Mouse (Mus musculus): Measurements from ENCODE around the gene Dapk3. TPM values are rescaled to one million over a fixed set of nuclear protein-coding genes. Genes with fewer than 3 reads are reported as not detected.
"Not testable (repeated sequence)": the region's sequence is repeated elsewhere in the genome, so short reads cannot be mapped to it uniquely, and the experiment has no call there.

The Dapk3 gene
- polyA plus RNA-seq, 1 experiment = 64.8 TPM

DNA sequence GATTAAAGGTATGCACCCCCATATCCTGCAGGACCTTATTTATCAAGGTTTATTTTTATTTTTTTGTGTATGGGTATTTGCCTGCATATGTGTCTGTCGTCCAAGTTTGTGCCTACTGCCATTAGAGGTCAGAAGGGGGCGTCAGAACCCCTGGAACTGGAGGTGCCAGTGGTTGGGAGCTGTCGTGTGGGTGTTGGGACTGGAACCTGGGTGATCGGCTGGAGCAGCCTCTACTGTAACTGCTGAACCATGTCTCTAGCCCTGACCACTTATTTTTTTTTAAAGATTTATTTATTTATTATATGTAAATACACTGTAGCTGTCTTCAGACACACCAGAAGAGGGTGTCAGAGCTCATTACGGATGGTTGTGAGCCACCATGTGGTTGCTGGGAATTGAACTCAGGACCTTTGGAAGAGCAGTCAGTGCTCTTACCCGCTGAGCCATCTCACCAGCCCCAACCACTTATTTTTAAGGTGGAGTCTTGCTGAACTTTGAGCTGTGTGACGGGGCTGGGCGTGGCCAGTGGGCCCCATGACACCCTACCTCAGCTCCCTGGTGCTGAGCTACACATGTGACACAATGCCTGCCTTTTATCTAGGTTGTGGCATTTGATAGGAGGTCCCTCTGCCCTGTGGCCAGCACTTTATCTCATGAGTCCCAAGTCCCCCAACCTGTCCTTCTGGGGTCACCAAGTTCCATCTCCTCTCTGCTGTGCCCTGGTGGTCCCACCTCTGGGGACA lies 20.3 kb downstream of the Dapk3 start:
- no peaks in the 10 kb centered on the region for H3K27me3 ChIP-seq (ENCODE audit: control insufficient read depth, insufficient read depth, low read length, poor library complexity, severe bottlenecking)
- no peak overlapping the region for H3K4me3 ChIP-seq (ENCODE audit: low read depth, low read length)
- peak; percentile 47 for TF ChIP-seq CTCF (IDR thresholded peaks at IDR 0.05; ENCODE audit: low read depth, low read length)
- no peak for TF ChIP-seq POLR2A (IDR thresholded peaks at IDR 0.05; ENCODE audit: insufficient read depth, low read length)
- H3K9ac ChIP-seq (ENCODE audit: low read depth, poor library complexity, severe bottlenecking) = no peak overlapping the region
- H3K9me3 ChIP-seq (replicated peaks; ENCODE audit: control insufficient read depth, insufficient read depth, low read length, poor library complexity, severe bottlenecking) = no peaks in the 10 kb centered on the region
- no peak overlapping the region for H3K27ac ChIP-seq (ENCODE audit: insufficient read depth, low read length)
- H3K4me1 ChIP-seq (ENCODE audit: control insufficient read depth, insufficient read depth, low read length) = no peaks in the 10 kb centered on the region
- no peaks in the 10 kb centered on the region for H3K36me3 ChIP-seq (ENCODE audit: control insufficient read depth, insufficient read depth, low read length, poor library complexity, severe bottlenecking)

DNA sequence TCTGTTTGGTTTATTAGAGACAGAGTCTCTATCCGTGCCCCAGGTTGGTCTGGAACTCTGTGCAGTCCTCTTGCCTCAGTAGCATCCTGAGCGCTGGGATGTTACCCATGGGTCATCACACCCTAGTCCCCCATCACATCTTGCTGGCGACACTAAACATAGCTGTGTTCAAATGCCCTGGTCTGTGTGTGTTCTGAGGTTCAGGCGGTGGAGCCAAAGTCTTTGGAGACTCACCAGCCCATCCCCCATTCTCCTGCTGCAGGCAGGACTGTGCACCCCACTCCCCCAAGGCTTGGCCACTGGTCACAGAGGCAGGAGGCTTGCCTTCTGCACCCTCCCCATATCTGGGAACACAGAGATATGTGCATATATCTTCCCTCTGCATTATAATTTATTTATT lies 21.3 kb downstream of the Dapk3 start:
- TF ChIP-seq POLR2A (IDR thresholded peaks at IDR 0.05; ENCODE audit: insufficient read depth, low read length) = no peak
- TF ChIP-seq CTCF (IDR thresholded peaks at IDR 0.05; ENCODE audit: low read depth, low read length) = no peak
- TF ChIP-seq EP300 (IDR thresholded peaks at IDR 0.05; ENCODE audit: insufficient read depth, low read depth, low read length) = no peak
- Histone ChIP-seq H3K9me3 (replicated peaks; ENCODE audit: control insufficient read depth, insufficient read depth, low read length, poor library complexity, severe bottlenecking) (no peaks in the 10 kb centered on the region), H3K4me1 (ENCODE audit: control insufficient read depth, insufficient read depth, low read length) (no peaks in the 10 kb centered on the region), H3K27me3 (ENCODE audit: control insufficient read depth, insufficient read depth, low read length, poor library complexity, severe bottlenecking) (no peaks in the 10 kb centered on the region), H3K4me3 (ENCODE audit: low read depth, low read length) (no peak overlapping the region), H3K36me3 (ENCODE audit: control insufficient read depth, insufficient read depth, low read length, poor library complexity, severe bottlenecking) (no peaks in the 10 kb centered on the region), H3K9ac (ENCODE audit: low read depth, poor library complexity, severe bottlenecking) (no peak overlapping the region), H3K27ac (ENCODE audit: insufficient read depth, low read length) (no peak overlapping the region)

DNA sequence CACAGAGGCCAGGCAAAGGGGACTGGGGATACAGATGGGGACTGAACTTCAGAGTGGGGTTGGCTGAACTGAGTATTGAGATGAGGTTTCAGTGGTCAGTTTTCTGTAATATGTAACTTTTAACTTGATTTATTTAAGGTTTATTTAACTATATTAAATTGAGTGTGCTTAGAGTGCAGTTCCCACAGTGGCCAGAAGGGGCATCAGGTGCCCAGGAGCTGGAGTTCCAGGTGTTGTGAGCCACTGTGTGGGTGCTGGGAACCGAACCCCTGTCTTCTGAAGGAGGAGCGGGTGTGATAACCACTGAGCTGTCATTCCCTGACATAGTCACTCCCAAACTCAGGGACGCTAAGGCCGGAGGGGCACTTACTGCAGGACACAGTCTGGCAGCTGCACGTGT lies 27.3 kb downstream of the Dapk3 start:
- no peak overlapping the region for H3K4me3 ChIP-seq (ENCODE audit: low read depth, low read length)
- no peaks in the 10 kb centered on the region for H3K4me1 ChIP-seq (ENCODE audit: control insufficient read depth, insufficient read depth, low read length)
- TF ChIP-seq CTCF (IDR thresholded peaks at IDR 0.05; ENCODE audit: low read depth, low read length) (peak; percentile 45), POLR2A (IDR thresholded peaks at IDR 0.05; ENCODE audit: insufficient read depth, low read length) (no peak)
- no peak overlapping the region for H3K27ac ChIP-seq (ENCODE audit: insufficient read depth, low read length)
- H3K27me3 ChIP-seq (ENCODE audit: control insufficient read depth, insufficient read depth, low read length, poor library complexity, severe bottlenecking) = no peaks in the 10 kb centered on the region
- no peaks in the 10 kb centered on the region for H3K36me3 ChIP-seq (ENCODE audit: control insufficient read depth, insufficient read depth, low read length, poor library complexity, severe bottlenecking)
- H3K9me3 ChIP-seq (replicated peaks; ENCODE audit: control insufficient read depth, insufficient read depth, low read length, poor library complexity, severe bottlenecking) = no peaks in the 10 kb centered on the region
- H3K9ac ChIP-seq (ENCODE audit: low read depth, poor library complexity, severe bottlenecking) = no peak overlapping the region

DNA sequence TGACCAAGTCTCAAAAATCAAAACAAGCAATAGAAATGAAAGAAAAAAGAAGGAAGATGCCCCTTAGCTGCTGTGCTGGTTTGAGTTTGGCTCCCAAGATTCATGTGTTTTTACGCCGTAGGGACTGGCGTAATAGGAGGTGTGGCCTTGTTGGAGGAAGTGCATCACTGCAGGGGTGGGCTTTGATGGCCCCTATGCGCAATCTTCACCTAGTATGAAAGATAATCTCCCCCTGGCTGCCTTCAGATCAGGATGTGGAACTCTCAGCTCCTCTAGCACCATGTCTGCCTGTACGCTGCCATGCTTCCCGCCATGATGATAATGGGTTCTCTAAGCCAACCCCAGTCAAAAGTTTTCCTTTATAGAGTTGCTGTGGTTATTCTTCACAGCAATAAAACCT lies 33.5 kb downstream of the Dapk3 start:
- H3K4me1 ChIP-seq (ENCODE audit: control insufficient read depth, insufficient read depth, low read length) = peaks cover 2% of the 10 kb centered on the region
- no peak overlapping the region for H3K4me3 ChIP-seq (ENCODE audit: low read depth, low read length)
- no peaks in the 10 kb centered on the region for H3K9me3 ChIP-seq (replicated peaks; ENCODE audit: control insufficient read depth, insufficient read depth, low read length, poor library complexity, severe bottlenecking)
- TF ChIP-seq POLR2A (IDR thresholded peaks at IDR 0.05; ENCODE audit: insufficient read depth, low read length) (no peak), CTCF (IDR thresholded peaks at IDR 0.05; ENCODE audit: low read depth, low read length) (no peak), EP300 (IDR thresholded peaks at IDR 0.05; ENCODE audit: insufficient read depth, low read depth, low read length) (no peak)
- H3K27me3 ChIP-seq (ENCODE audit: control insufficient read depth, insufficient read depth, low read length, poor library complexity, severe bottlenecking) = no peaks in the 10 kb centered on the region
- no peak overlapping the region for H3K27ac ChIP-seq (ENCODE audit: insufficient read depth, low read length)
- no peaks in the 10 kb centered on the region for H3K36me3 ChIP-seq (ENCODE audit: control insufficient read depth, insufficient read depth, low read length, poor library complexity, severe bottlenecking)
- H3K9ac ChIP-seq (ENCODE audit: low read depth, poor library complexity, severe bottlenecking) = no peak overlapping the region

DNA sequence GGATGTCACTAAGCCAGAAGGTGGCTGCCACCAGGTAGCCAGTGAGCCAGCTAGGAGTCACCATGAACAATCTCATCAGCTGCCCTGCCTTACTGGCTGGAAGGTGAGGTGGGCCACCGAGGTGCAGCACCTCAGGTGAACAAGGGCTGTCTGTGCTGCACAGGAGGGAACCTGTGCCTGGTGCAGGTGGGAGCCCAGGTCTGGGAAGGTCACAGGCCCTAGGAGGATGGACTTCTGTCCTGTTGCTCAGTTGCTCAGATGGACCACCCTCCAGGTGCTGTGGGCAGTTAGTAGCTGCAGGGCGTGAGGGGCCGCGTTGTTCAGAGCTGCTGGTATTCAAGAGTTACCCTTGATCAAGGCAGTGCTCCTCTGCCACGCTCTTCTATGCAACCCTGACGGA lies 34.0 kb downstream of the Dapk3 start:
- Histone ChIP-seq H3K27ac (ENCODE audit: insufficient read depth, low read length) (no peak overlapping the region), H3K4me3 (ENCODE audit: low read depth, low read length) (no peak overlapping the region), H3K9ac (ENCODE audit: low read depth, poor library complexity, severe bottlenecking) (no peak overlapping the region), H3K4me1 (ENCODE audit: control insufficient read depth, insufficient read depth, low read length) (peaks cover 2% of the 10 kb centered on the region), H3K9me3 (replicated peaks; ENCODE audit: control insufficient read depth, insufficient read depth, low read length, poor library complexity, severe bottlenecking) (no peaks in the 10 kb centered on the region), H3K36me3 (ENCODE audit: control insufficient read depth, insufficient read depth, low read length, poor library complexity, severe bottlenecking) (no peaks in the 10 kb centered on the region), H3K27me3 (ENCODE audit: control insufficient read depth, insufficient read depth, low read length, poor library complexity, severe bottlenecking) (no peaks in the 10 kb centered on the region)
- no peak for TF ChIP-seq CTCF (IDR thresholded peaks at IDR 0.05; ENCODE audit: low read depth, low read length)
- TF ChIP-seq POLR2A (IDR thresholded peaks at IDR 0.05; ENCODE audit: insufficient read depth, low read length) = no peak
- TF ChIP-seq EP300 (IDR thresholded peaks at IDR 0.05; ENCODE audit: insufficient read depth, low read depth, low read length) = no peak

DNA sequence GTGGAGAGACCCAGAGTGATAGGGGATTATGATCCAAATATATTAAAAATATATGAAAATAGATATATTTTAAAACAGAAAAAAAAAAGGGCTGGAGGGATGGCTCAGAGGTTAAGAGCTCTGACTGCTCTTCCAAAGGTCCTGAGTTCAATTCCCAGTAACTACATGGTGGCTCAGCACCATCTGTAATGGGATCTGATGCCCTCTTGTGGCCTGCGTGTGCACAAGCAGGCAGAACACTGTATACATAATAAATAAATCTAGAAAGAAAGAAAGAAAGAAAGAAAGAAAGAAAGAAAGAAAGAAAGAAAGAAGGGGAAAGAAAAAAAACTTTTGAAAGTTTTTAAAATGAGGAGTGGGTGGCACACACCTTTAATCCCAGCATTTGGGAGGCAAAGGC lies 34.5 kb downstream of the Dapk3 start:
- not testable (repeated sequence) for H3K27ac ChIP-seq (ENCODE audit: insufficient read depth, low read length); H3K27me3 ChIP-seq (ENCODE audit: control insufficient read depth, insufficient read depth, low read length, poor library complexity, severe bottlenecking); H3K36me3 ChIP-seq (ENCODE audit: control insufficient read depth, insufficient read depth, low read length, poor library complexity, severe bottlenecking); H3K4me3 ChIP-seq (ENCODE audit: low read depth, low read length); H3K9me3 ChIP-seq (replicated peaks; ENCODE audit: control insufficient read depth, insufficient read depth, low read length, poor library complexity, severe bottlenecking); H3K9ac ChIP-seq (ENCODE audit: low read depth, poor library complexity, severe bottlenecking); H3K4me1 ChIP-seq (ENCODE audit: control insufficient read depth, insufficient read depth, low read length)
- TF ChIP-seq CTCF (IDR thresholded peaks at IDR 0.05; ENCODE audit: low read depth, low read length) = peak; percentile 46

Data from ES-Bruce4 (cell line).